Mouse (Mus musculus) kidney, adult 2 months (tissue): Measurements from ENCODE around the gene Nfe2l2. TPM values are rescaled to one million over a fixed set of nuclear protein-coding genes. Genes with fewer than 3 reads are reported as not detected.

Experiments used
- DNase-seq: peaks from one replicate; pipeline ENCODE4 v3.0.0; 2021
- H3K27ac ChIP-seq: fragments of 200-500 bp; 2 replicates; pipeline ENCODE4 v1.5.1; 2012; ENCODE audit warnings: low read depth, low read length, control low read depth, inconsistent platforms; ENCODE audit not compliant: insufficient read depth
- H3K27me3 ChIP-seq: fragments of 200-500 bp; replicated peaks from 2 replicates; pipeline ENCODE4 v1.6.1; 2012; ENCODE audit warnings: mild to moderate bottlenecking, moderate library complexity, low read length, inconsistent platforms; ENCODE audit not compliant: control insufficient read depth, insufficient read depth
- H3K36me3 ChIP-seq: fragments of 200-500 bp; 2 replicates; pipeline ENCODE4 v1.6.1; 2012; ENCODE audit warnings: mild to moderate bottlenecking, moderate library complexity, low read length, inconsistent platforms; ENCODE audit not compliant: control insufficient read depth, insufficient read depth
- H3K4me1 ChIP-seq: fragments of 200-500 bp; 2 replicates; pipeline ENCODE4 v1.6.1; 2011; ENCODE audit warnings: low read length; ENCODE audit not compliant: control insufficient read depth, insufficient read depth
- H3K4me3 ChIP-seq: fragments of 200-500 bp; 2 replicates; pipeline ENCODE4 v1.5.1; 2011; ENCODE audit warnings: mild to moderate bottlenecking, low read depth, low read length, control low read depth; ENCODE audit not compliant: insufficient read depth
- CTCF ChIP-seq: fragments of 200-500 bp; conservative IDR thresholded peaks from 2 replicates; pipeline ENCODE4 v1.5.1; 2011; ENCODE audit warnings: low read depth, mild to moderate bottlenecking, control low read depth, low read length, moderate library complexity, mixed read lengths; ENCODE audit not compliant: insufficient read depth, insufficient read length
- POLR2A ChIP-seq: fragments of 200-500 bp; IDR thresholded peaks from one replicate; pipeline ENCODE4 v1.6.1; 2011; ENCODE audit warnings: low read depth, low read length, control low read depth
- WGBS: fragments of 180-500 bp; shearing (Covaris S2); methylation state at CpG from one replicate; pipeline ENCODE4 v1.1.7; 2018; 5-methylcytosine and 5-hydroxymethylcytosine counted together
- polyA plus RNA-seq: library from polyadenylated mRNA; depleted of rRNA; stranded (reverse); fragments of >200 nt; gene quantifications from 2 replicates; pipeline ENCODE4 v1.2.3, GENCODE M21; 2012

The Nfe2l2 gene
- polyA plus RNA-seq, 1 experiment: 58.0 TPM

DNA sequence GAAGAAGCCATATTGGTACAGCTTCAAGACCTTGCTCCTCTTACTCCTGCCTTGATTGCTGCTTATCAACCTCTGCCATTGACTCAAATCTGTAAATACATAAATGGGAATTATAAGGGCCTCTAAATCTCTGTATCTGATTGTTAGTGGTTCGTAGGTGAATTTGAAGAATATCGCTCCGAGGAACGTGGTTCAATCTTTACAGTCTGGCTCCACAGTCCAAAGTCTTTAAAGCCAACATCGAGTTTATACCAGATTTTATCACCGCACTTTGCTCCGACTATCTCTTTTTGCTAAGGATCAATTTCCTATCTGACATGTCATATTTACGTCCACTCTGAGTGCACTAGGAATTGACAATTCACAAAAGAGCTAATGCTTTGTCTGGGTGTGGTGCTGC is 19.0 kb upstream of the Nfe2l2 start:
- TF ChIP-seq POLR2A: no peak
- no peak for TF ChIP-seq CTCF
- Histone ChIP-seq H3K4me3 (no peak overlapping the region), H3K4me1 (no peaks in the 10 kb centered on the region; the same call in 1 of the 2 replicates), H3K36me3 (no peaks in the 10 kb centered on the region), H3K27ac (no peak overlapping the region), H3K27me3 (no peaks in the 10 kb centered on the region)
- WGBS: 95% methylated on average over 8 of the region's 8 CpGs
- DNase-seq: no peak

- Histone ChIP-seq H3K4me3 (no peak overlapping the region), H3K27me3 (no peaks in the 10 kb centered on the region), H3K27ac (0 out of 2 replicates have a peak overlapping the region, but pooled peaks have one; percentile 45), H3K36me3 (no peaks in the 10 kb centered on the region), H3K4me1 (no peaks in the 10 kb centered on the region; the same call in 1 of the 2 replicates)
- DNase-seq: no peak
- TF ChIP-seq CTCF (no peak), POLR2A (no peak)
- 50% methylated on average over 5 of the region's 5 CpGs for WGBS
Measured at GRCm38 (mm10) chr2:75722893-75723292, 18.5 kb upstream of the Nfe2l2 start.

DNA sequence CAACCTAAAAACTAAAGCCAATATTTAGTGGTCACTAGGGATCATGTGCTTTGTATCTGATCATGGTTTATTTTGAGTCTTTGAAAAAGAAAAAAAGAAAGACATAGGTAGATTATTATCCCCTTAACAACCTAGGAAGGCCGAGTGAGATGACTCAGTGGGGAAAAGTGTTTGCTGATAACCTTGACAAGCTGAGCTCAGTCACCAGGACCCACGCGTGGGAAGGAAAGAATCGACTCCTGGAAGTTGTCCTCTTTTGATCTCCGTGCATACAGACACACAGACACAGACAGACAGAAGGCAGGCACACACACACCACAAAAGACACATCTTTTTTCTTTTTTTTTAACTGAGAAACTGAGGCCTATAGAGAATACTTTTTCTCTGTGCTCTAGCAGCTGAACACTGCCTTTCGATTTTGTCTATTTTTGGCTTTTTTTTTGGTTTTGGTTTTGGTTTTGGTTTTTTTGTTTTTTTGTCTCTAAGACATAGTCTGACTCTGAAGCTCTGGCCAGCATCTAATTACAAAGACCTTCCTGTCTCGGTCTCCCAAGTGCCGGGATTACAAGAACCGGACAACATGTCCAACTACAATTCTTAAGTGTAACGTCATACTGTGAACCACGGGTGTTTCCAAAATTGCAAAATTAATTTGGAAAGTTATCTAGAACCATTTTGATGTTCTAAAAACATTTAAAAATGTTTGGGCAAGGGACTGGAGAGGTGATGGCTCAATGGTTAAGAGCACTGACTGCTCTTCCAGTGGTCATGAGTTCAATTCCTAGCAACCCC is 16.0 kb upstream of the Nfe2l2 start:
- no peak for TF ChIP-seq POLR2A
- TF ChIP-seq CTCF: no peak
- H3K4me1 ChIP-seq: peaks cover 3% of the 10 kb centered on the region; the same call in 1 of the 2 replicates
- WGBS: 69% methylated on average over 11 of the region's 11 CpGs
- no peak for DNase-seq
- H3K36me3 ChIP-seq: no peaks in the 10 kb centered on the region
- no peaks in the 10 kb centered on the region for H3K27me3 ChIP-seq
- no peak overlapping the region for H3K4me3 ChIP-seq
- H3K27ac ChIP-seq: 0 out of 2 replicates have a peak overlapping the region, but pooled peaks have one; percentile 24

GRCm38 (mm10) chr2:75719331-75719869 is 15.0 kb upstream of the Nfe2l2 start:
- Histone ChIP-seq H3K36me3 (no peaks in the 10 kb centered on the region), H3K27ac (no peak overlapping the region), H3K4me3 (no peak overlapping the region), H3K27me3 (no peaks in the 10 kb centered on the region), H3K4me1 (peaks cover 3% of the 10 kb centered on the region; the same call in 1 of the 2 replicates)
- no peak for TF ChIP-seq POLR2A
- TF ChIP-seq CTCF: no peak
- 75% methylated on average over 3 of the region's 3 CpGs for WGBS
- DNase-seq: no peak

GRCm38 (mm10) chr2:75716046-75717016 is 11.9 kb upstream of the Nfe2l2 start:
- 68% methylated on average over 12 of the region's 12 CpGs for WGBS
- peaks cover 3% of the 10 kb centered on the region; the same call in 1 of the 2 replicates for H3K4me1 ChIP-seq
- no peaks in the 10 kb centered on the region for H3K27me3 ChIP-seq
- peak; percentile 52 for DNase-seq
- TF ChIP-seq POLR2A (no peak), CTCF (no peak)
- 0 out of 2 replicates have a peak overlapping the region, but pooled peaks have one; percentile 31 for H3K27ac ChIP-seq
- H3K4me3 ChIP-seq: no peak overlapping the region
- H3K36me3 ChIP-seq: no peaks in the 10 kb centered on the region

GRCm38 (mm10) chr2:75714766-75715165 is 10.3 kb upstream of the Nfe2l2 start:
- Histone ChIP-seq H3K36me3 (no peaks in the 10 kb centered on the region), H3K27ac (no peak overlapping the region), H3K27me3 (no peaks in the 10 kb centered on the region), H3K4me3 (no peak overlapping the region), H3K4me1 (peaks cover 3% of the 10 kb centered on the region; the same call in 1 of the 2 replicates)
- DNase-seq: no peak
- TF ChIP-seq CTCF (no peak), POLR2A (no peak)
- 49% methylated on average over 4 of the region's 4 CpGs for WGBS
